In the genomic region with DNA sequence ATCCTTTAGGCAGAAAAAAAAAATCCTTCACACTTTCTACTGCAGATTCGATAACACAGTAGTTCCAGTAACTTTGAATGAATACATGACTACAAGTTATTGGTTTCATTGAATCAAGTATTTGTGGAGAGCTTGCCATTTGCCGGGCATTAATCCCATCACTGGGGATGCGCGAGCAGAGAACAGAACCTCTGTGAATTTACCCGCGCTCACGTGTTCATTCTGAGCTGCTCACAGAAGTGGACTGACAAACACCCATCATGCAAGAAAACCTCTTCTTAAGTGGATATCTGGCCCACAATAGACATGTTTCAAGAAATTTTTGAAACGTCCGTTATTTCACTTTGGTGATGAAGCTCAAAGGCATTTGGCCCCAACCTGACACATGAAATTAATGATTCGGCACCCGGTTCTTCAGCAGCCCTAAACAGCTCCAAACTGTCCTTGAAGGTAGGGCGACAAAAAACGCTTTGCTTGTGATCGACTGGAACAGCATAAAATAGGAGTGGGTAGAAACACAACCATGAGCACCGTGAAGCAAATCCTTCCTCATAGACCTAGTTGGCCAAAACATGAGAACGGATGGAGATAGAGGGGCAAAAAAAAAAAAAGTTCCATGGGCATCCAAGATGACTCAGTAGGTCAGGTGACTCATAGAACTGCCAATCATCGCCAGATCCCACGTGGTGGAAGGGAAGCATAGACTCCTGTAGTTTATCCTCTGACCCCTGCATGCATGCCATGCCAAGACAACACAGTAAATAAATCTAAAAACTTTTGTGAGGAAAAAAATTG, we compare ENCODE assay signal across 8 mouse cellular contexts. TPM values are rescaled to one million over a fixed set of nuclear protein-coding genes. Genes with fewer than 3 reads are reported as not detected.
DNase-seq lines count a peak whose midpoint lies in the region; ATAC-seq lines count a peak whose summit lies in the region.

No protein-coding gene starts in this region.

- 70% methylated on average over 18 of the region's 18 CpGs for WGBS in neural tube, embryonic 11.5 days
- whole genome bisulfite sequencing in hindbrain, embryonic 16.5 days, result 64% methylated on average over 18 of the region's 18 CpGs
- 64% methylated on average over 18 of the region's 18 CpGs for WGBS in midbrain, embryonic 15.5 days

- H3K4me1 ChIP-seq in neural tube, embryonic 11.5 days (ENCODE audit: control insufficient read depth, insufficient read depth, low read length), result peaks cover 3% of the 10 kb centered on the region; the same call in 1 of the 2 replicates
- H3K4me1 ChIP-seq in hindbrain, embryonic 16.5 days (ENCODE audit: control insufficient read depth, insufficient read depth, low read depth, low read length), result peaks cover 26% of the 10 kb centered on the region
- peaks cover 34% of the 10 kb centered on the region for H3K4me1 ChIP-seq in midbrain, embryonic 15.5 days

- H3K4me3 ChIP-seq in neural tube, embryonic 11.5 days (ENCODE audit: low read depth, low read length), result no peak overlapping the region
- peak overlapping the region; percentile 67 for H3K4me3 ChIP-seq in hindbrain, embryonic 16.5 days (ENCODE audit: low read length)
- peak overlapping the region; percentile 58 for H3K4me3 ChIP-seq in midbrain, embryonic 15.5 days

- DNase-seq in neural tube, embryonic 11.5 days (ENCODE audit: low spot score), result no peak
- DNase-seq in neural tube, embryonic 10.5 days (ENCODE audit: extremely low spot score, low spot score), result no peak
- DNase-seq in cerebellum, postnatal 14 days, result peak; percentile 61 to 68
- no peak for DNase-seq in layer of hippocampus, adult 9-10 months (ENCODE audit: low spot score)
- no peak for DNase-seq in testis, postnatal 10 days (ENCODE audit: low spot score)
- no peak for DNase-seq in gastrocnemius, adult 18-20 months (ENCODE audit: low spot score)

- peaks cover 2% of the 10 kb centered on the region; the same call in 1 of the 2 replicates for H3K36me3 ChIP-seq in neural tube, embryonic 11.5 days (ENCODE audit: control insufficient read depth, insufficient read depth, low read length)
- no peaks in the 10 kb centered on the region for H3K36me3 ChIP-seq in hindbrain, embryonic 16.5 days (ENCODE audit: control insufficient read depth, insufficient read depth, low read length)
- H3K36me3 ChIP-seq in midbrain, embryonic 15.5 days (replicated peaks), result no peaks in the 10 kb centered on the region

- H3K4me2 ChIP-seq in neural tube, embryonic 11.5 days (ENCODE audit: low read depth), result peak overlapping the region; percentile 80; the same call in 1 of the 2 replicates
- peak overlapping the region; percentile 71 for H3K4me2 ChIP-seq in hindbrain, embryonic 16.5 days (ENCODE audit: low read length)
- H3K4me2 ChIP-seq in midbrain, embryonic 15.5 days, result peak overlapping the region; percentile 68

- H3K27ac ChIP-seq in neural tube, embryonic 11.5 days (ENCODE audit: low read depth, low read length), result no peak overlapping the region; the same call in 1 of the 2 replicates
- H3K27ac ChIP-seq in hindbrain, embryonic 16.5 days (ENCODE audit: low read depth, low read length), result peak overlapping the region; percentile 98
- peak overlapping the region; percentile 95 for H3K27ac ChIP-seq in midbrain, embryonic 15.5 days

- no peak for ATAC-seq in neural tube, embryonic 11.5 days (ENCODE audit: insufficient read depth, low FRiP score, low TSS enrichment)
- no peak for ATAC-seq in hindbrain, embryonic 16.5 days
- ATAC-seq in midbrain, embryonic 15.5 days (replicated peaks), result no peak

- no peaks in the 10 kb centered on the region for H3K27me3 ChIP-seq in neural tube, embryonic 11.5 days (ENCODE audit: control insufficient read depth, insufficient read depth, low read length)
- no peaks in the 10 kb centered on the region for H3K27me3 ChIP-seq in hindbrain, embryonic 16.5 days (replicated peaks; ENCODE audit: control insufficient read depth, insufficient read depth, low read length)
- H3K27me3 ChIP-seq in midbrain, embryonic 15.5 days (replicated peaks), result no peaks in the 10 kb centered on the region

- no peaks in the 10 kb centered on the region for H3K9me3 ChIP-seq in neural tube, embryonic 11.5 days (ENCODE audit: control insufficient read depth, low read length)
- H3K9me3 ChIP-seq in hindbrain, embryonic 16.5 days (ENCODE audit: control insufficient read depth, low read length), result no peaks in the 10 kb centered on the region
- H3K9me3 ChIP-seq in midbrain, embryonic 15.5 days, result no peaks in the 10 kb centered on the region

- H3K9ac ChIP-seq in neural tube, embryonic 11.5 days (ENCODE audit: low read length), result no peak overlapping the region
- peak overlapping the region; percentile 98 for H3K9ac ChIP-seq in hindbrain, embryonic 16.5 days (ENCODE audit: low read depth, low read length)
- peak overlapping the region; percentile 93; the same call in 1 of the 2 replicates for H3K9ac ChIP-seq in midbrain, embryonic 15.5 days

RNA-seq across cellular contexts. Expression of gene Dclk2, which starts 0.7 kb away (rescaled TPM):
- polyA plus RNA-seq in neural tube, embryonic 11.5 days (2014; fragmentation: Nextera tagmentation; extraction: Ambion mirVana), result 27.5 and 28.9 TPM in 2 replicates
- 74.9 and 84.2 TPM in 2 replicates for polyA plus RNA-seq in hindbrain, embryonic 16.5 days (2015; fragmentation: Nextera tagmentation; extraction: Ambion mirVana)
- polyA plus RNA-seq in midbrain, embryonic 15.5 days (2015; fragmentation: Nextera tagmentation; extraction: Ambion mirVana), result 95.5 and 98.0 TPM in 2 replicates
- total RNA-seq in gastrocnemius, adult 18-20 months (2021), result under 1 TPM; 0.21 to 0.66 TPM

Comparison
In these comparisons a context has a peak if more than half of its experiments do, and no peak if none do; other contexts are left out.
1. DNase-seq: peak in cerebellum, postnatal 14 days (2 of 2); none in neural tube, embryonic 11.5 days (single experiment), neural tube, embryonic 10.5 days (single experiment), layer of hippocampus, adult 9-10 months (single experiment), testis, postnatal 10 days (single experiment) and gastrocnemius, adult 18-20 months (single experiment).
2. Peak in every context shown above with its lines, with median percentiles within 50 percentile points of each other: H3K4me2 ChIP-seq.